Mouse (Mus musculus) small intestine, adult 2 months (tissue): Measurements from ENCODE around the gene Tmprss4.

Experiments used
- CTCF ChIP-seq: fragments of 200-500 bp; IDR thresholded peaks from 2 replicates; pipeline ENCODE4 v1.5.1; 2012; ENCODE audit warnings: low read depth, mild to moderate bottlenecking, control low read depth, inconsistent platforms, low read length, moderate library complexity, mixed read lengths; ENCODE audit not compliant: insufficient replicate concordance, insufficient read length; ENCODE audit errors: extremely low read depth
- POLR2A ChIP-seq: fragments of 200-500 bp; IDR thresholded peaks from 2 replicates; pipeline ENCODE4 v1.6.1; 2012; ENCODE audit warnings: low read depth, mild to moderate bottlenecking, control low read depth, inconsistent platforms, low read length, moderate library complexity

GRCm38 (mm10) chr9:45170150-45170549 is 33.7 kb downstream of the Tmprss4 start:
- TF ChIP-seq CTCF = no peak
- TF ChIP-seq POLR2A = no peak
